Mouse (Mus musculus) layer of hippocampus, postnatal 10 days (tissue): ENCODE data around the gene Oit1. TPM values are rescaled to one million over a fixed set of nuclear protein-coding genes. Genes with fewer than 3 reads are reported as not detected.
A peak's percentile ranks its signal among the peaks of the same experiment; 100 is the strongest.

ENCODE experiments used
- DNase-seq, 2 experiments: peaks; one replicate each; pipeline ENCODE4 v3.0.0; 2021; ENCODE audit warnings: low spot score in 2 of 2
- long read RNA-seq: library from polyadenylated mRNA; stranded (forward); transcript quantifications from one replicate; pipeline ENCODE4 v2.0.0, GENCODE M21; 2023
- total RNA-seq, 2 experiments: library from RNA; stranded (reverse); gene quantifications; 2 replicates each; pipeline ENCODE4 v1.2.3; 2021

The Oit1 gene
- not detected for total RNA-seq
- long read RNA-seq: 0 reads

GRCm38 (mm10) chr14:8378685-8379313 is at the start of gene Oit1:
Gene Oit1, minus strand, starts transcription at chr14:8378754.
- no peak for DNase-seq

- no peak for DNase-seq
Observed at GRCm38 (mm10) chr14:8422833-8423232, 44.3 kb upstream of the Oit1 start.

GRCm38 (mm10) chr14:8421199-8421787 is 42.7 kb upstream of the Oit1 start:
- no peak for DNase-seq

GRCm38 (mm10) chr14:8418610-8419009 is 40.1 kb upstream of the Oit1 start:
- DNase-seq: no peak

DNA sequence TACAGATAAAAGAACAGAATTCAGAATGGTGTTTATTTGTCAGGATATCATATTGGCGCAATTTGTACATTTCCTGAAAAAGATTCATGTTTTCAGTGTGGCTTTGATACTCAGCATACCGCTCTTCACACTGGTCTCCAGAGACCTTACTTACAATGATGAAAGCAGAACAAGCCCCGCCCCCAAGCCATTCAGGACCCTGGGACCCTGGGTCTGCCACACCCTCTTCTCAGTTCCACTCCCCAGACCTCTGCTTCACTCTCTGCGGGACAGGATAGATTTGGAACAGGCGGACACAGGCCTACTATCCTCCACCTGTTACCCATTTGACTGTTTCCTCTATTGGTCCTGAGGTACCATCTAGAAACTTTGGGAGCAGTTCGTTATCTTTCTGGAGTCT is 27.4 kb upstream of the Oit1 start:
- DNase-seq: no peak

GRCm38 (mm10) chr14:8403310-8403709 is 24.8 kb upstream of the Oit1 start:
- no peak for DNase-seq

- DNase-seq: no peak
Observed at GRCm38 (mm10) chr14:8398507-8398906, 20.0 kb upstream of the Oit1 start.

- DNase-seq: no peak
Observed at GRCm38 (mm10) chr14:8395690-8396287, 17.2 kb upstream of the Oit1 start.

DNA sequence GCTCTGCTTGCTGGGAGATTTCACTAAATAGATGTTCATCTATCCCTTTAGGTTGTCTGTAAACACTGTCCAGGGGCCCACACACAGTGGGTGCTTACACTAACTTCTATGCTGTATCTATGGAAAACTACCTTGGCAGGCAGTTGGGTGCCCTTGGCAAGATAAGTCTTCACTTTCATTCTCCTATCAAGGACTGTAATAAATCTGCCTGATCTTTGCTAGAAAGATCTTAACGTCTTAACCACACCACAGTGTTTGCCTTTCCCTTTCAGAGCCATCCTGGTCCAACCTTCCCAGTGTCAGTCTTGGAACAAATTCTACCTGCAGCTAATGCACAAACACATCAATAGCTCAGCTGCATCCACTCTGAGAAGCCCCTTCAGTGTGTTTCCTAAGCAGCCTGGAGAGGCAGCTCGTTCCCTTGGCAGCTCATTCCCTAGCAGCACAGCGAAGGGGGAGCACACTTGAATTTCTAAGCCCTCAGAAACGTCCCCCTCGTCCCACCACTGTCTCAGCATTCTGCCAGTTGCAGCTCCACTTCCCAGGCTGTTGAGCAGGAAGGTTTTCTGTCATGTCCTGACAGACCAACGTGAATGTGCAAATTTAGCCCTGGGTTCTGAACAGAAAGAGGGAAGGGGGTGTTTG is 13.7 kb upstream of the Oit1 start:
- peak; percentile 22 to 43 for DNase-seq

DNA sequence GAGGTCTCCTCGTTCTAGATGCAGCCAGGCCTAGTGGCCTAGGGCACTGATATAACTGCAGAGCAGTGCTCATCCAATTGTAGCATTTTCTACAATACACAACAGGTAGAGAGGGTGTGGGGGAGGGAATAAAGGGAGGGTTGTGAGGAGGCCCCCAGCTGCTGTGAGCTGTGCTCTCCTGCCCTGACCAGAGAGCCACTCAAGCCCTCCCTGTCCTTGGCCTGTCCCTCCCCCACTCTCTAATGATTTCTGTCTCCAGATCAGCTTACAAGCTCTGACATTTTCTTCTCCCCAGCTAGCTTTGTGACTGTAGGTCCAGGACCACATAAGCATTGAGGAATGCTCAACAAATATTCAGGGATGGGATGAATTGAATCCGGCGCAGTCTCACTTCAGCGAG is 9.2 kb downstream of the Oit1 start:
- DNase-seq: no peak

GRCm38 (mm10) chr14:8368900-8369299 is 9.7 kb downstream of the Oit1 start:
- no peak for DNase-seq

GRCm38 (mm10) chr14:8367727-8368520 is 10.6 kb downstream of the Oit1 start:
- DNase-seq: no peak

DNA sequence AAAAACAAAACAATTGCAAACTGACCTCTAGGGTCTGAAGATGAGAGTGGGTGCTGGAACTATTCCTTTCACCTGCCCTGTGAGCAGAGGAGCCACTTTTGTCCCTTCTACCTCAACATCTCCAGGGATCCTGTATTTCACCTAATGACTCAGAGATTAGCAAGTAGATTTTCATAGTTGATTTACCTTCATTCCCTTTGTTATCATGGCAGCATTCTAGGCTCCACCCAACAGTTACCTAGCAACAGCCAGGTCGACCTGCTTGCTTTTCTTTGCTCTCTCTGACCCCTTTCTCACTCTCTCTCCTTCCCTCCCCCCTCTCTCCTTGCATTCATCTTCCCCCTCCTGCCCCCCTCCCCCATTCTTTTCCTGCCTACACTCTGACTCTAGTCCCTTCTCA is 11.4 kb downstream of the Oit1 start:
- DNase-seq: no peak

GRCm38 (mm10) chr14:8365833-8366232 is 12.7 kb downstream of the Oit1 start:
- DNase-seq: no peak

- no peak for DNase-seq
Observed at GRCm38 (mm10) chr14:8356836-8357235, 21.7 kb downstream of the Oit1 start.

DNA sequence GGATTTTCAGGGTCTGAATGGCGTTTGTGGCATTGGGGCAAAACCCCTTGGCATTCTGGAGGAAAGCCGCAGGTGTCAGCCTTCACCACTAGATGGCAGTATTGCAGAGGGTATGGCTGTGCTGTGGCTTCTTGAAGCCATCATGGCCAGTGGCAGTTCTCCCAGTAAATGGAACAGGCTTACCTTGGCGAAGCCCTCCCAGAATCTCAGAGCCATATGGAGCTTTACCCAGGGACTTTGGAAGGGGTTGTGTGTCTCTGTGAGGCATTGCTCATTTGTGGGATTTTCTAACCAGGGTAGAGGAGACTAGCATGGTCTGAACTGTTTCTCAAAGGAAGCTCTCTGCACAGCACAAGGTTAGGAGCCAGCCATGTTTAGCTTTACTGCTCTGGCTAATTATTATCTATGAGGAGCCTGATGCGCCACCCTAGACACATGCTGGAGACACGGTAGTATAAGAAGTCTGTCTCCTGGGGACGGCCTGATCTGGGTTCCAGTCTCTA is 22.5 kb downstream of the Oit1 start:
- DNase-seq: peak; percentile 86

DNA sequence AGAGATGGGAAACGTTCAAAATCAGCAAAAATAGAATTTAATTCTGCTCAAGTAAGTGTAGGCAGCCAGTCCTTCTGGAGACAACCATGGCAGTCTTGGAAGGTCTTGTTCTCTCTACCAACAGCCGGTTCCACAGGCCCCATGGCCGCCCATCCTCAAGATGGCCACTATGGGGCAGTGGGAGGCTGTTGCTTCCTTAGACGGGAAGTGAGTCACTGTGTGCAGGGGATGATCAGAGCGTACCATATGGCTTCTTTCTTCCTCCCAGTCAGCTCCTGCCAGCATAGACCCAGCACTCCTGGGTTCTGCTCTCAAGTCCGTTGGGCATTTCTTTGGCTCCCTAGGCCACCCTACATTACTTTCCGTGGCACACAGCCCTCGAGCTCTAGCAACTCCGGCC is 29.6 kb downstream of the Oit1 start:
- DNase-seq: no peak

GRCm38 (mm10) chr14:8346255-8346997 is 32.1 kb downstream of the Oit1 start:
- DNase-seq: peak; percentile 92 to 95

DNA sequence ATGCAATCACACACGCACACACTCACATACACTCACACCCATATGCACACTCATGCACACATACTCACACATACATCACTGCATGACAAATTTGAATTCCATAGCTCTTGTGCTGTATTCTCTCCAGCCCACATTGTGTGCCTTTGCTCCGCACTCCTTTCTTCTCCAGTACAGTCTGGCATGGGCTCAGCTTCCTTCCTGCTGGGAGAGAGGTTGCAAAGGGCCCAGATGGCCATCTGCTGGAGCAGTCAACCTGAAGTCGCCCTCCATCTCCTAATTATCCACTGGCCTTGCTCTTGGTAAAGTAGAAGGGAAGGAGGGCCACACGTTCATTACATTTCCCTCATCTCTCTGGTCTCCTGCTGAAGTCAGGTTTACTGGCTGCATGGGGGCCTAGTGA is 33.0 kb downstream of the Oit1 start:
- no peak for DNase-seq

GRCm38 (mm10) chr14:8342509-8343106 is 35.9 kb downstream of the Oit1 start:
- no peak for DNase-seq
